Mouse (Mus musculus): Measurements from ENCODE around the gene Pla2g12b.

DNA sequence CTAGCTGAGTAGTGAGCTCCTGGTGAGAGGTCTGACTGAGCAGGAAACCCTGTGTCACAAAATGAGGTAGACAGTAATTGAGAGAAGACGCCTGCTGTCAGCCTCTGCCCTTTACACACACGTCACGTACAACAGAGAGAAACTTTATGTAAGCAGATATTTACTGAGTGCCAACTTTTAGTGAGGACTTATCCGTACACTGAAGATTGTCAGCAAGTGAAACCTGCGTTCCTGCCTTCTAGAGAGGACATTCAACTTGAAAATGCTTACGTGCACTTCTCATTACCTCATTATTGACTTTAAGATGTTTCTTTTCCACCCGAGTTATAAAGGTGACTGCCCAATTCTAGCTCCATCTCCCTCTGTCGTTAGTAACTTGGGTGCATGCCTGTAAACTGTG, 34.7 kb upstream of the Pla2g12b start:
- TF ChIP-seq CTCF (IDR thresholded peaks at IDR 0.05; ENCODE audit: borderline replicate concordance, insufficient read depth, low read length), result no peak
- no peak for TF ChIP-seq POLR2A (IDR thresholded peaks at IDR 0.05; ENCODE audit: low read depth, low read length)

Data from embryonic fibroblast, embryonic 13.5 days (primary cell).